Mouse (Mus musculus) megakaryocyte, embryonic 14.5 days (primary cell): ENCODE results near the gene Bcl10. TPM values are rescaled to one million over a fixed set of nuclear protein-coding genes. Genes with fewer than 3 reads are reported as not detected.
"Not testable (repeated sequence)": the region's sequence is repeated elsewhere in the genome, so short reads cannot be mapped to it uniquely, and the experiment has no call there.

ENCODE experiments used
- H3K27me3 ChIP-seq: replicated peaks from 2 replicates; pipeline ENCODE3; 2012; ENCODE audit warnings: inconsistent platforms
- H3K36me3 ChIP-seq: replicated peaks from 2 replicates; pipeline ENCODE3; 2012; ENCODE audit warnings: low read length, inconsistent platforms, mixed read lengths
- H3K4me1 ChIP-seq: 2 replicates; pipeline ENCODE4 v1.6.1; 2012; ENCODE audit warnings: inconsistent platforms
- H3K4me3 ChIP-seq: replicated peaks from 2 replicates; pipeline ENCODE3; 2012; ENCODE audit warnings: moderate library complexity, mild to moderate bottlenecking, inconsistent platforms
- H3K9me3 ChIP-seq: 2 replicates; pipeline ENCODE4 v1.6.1; 2012; ENCODE audit warnings: inconsistent platforms
- FLI1 ChIP-seq: IDR thresholded peaks from 2 replicates; pipeline ENCODE4 v1.6.1; 2012; ENCODE audit warnings: low read length, inconsistent platforms, mixed read lengths
- GATA1 ChIP-seq: IDR thresholded peaks from 3 replicates; pipeline ENCODE4 v1.6.1; 2012; ENCODE audit warnings: mixed read lengths, low read length, inconsistent platforms, borderline replicate concordance
- polyA plus RNA-seq: library from polyadenylated mRNA; stranded (reverse); fragments of >175 nt; gene quantifications from 2 replicates; pipeline ENCODE4 v1.2.3, GENCODE M21; 2012; ENCODE audit warnings: low replicate concordance; ENCODE audit not compliant: insufficient read depth

Gene Bcl10
- 13.7 and 17.2 TPM in 2 replicates for polyA plus RNA-seq

GRCm38 (mm10) chr3:145922019-145922854 is at the start of gene Bcl10:
Bcl10 (plus strand) TSS chr3:145922804.
- no peaks in the 10 kb centered on the region for H3K27me3 ChIP-seq
- peaks cover 24% of the 10 kb centered on the region for H3K9me3 ChIP-seq
- H3K36me3 ChIP-seq = peaks cover 10% of the 10 kb centered on the region
- peak within 1 kb of the TSS; percentile 98 for H3K4me3 ChIP-seq
- no peak for TF ChIP-seq GATA1
- no peak for TF ChIP-seq FLI1
- peaks cover 44% of the 10 kb centered on the region for H3K4me1 ChIP-seq

DNA sequence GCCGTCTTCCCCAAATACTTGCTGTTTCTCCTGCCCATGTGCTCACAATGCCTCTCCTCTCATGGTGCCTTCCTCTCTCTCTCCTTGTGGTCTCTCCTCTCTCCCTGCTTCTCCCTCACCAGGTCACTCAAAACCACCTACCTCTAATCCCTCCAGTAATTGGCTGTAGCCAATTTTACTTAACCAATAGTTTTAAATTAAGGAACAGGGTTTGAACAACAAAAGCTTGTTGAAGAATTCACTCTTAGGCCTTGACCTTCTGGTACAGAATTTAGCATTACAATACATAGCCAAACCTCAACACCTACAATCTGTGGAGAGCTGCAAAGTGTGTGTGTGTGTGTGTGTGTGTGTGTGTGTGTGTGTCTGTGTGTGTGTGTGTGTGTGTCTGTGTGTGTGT is 49.3 kb upstream of the Bcl10 start:
- H3K4me3 ChIP-seq = no peak overlapping the region
- H3K9me3 ChIP-seq = peaks cover 36% of the 10 kb centered on the region
- no peaks in the 10 kb centered on the region for H3K36me3 ChIP-seq
- no peaks in the 10 kb centered on the region for H3K27me3 ChIP-seq
- TF ChIP-seq FLI1 = no peak
- no peak for TF ChIP-seq GATA1
- peaks cover 14% of the 10 kb centered on the region for H3K4me1 ChIP-seq

DNA sequence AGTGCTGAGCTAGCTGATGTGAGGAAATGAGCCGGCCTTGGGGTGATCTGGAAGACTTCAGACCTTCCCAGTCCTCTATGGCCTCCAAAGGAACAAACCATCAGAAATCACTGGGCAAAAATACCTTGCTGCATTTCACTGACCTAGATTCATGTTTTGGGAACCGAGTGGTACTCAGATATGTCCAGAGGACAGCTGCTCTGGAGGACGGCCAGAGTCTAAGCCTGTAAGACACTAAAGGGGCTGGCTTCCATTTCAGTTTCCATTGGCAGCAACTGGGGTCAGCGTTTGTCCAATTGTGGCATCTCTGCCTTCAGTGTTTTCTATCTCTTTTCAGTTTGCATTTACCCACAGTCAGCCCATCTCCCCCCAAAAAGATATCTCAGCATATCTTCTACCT is 48.5 kb upstream of the Bcl10 start:
- TF ChIP-seq FLI1 (no peak), GATA1 (no peak)
- Histone ChIP-seq H3K27me3 (no peaks in the 10 kb centered on the region), H3K36me3 (no peaks in the 10 kb centered on the region)

DNA sequence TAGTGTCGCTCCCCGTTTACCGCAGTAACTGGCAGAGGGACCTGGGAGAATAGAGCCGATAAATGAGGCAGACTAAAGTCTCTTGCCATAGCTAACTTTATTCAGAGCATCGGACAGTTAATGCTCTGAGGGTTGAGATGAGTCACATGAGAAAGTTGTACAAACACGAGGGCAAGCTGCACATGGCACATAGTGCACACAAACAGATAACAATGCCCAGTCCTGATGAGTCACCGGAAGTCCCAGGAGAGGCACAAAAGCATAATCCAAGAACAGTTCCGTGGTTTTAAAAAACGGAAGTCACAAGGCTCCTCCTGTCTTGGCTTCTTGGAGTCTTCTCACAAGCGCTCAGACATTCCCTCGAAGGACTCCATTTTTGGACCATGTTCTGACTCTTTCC is 46.5 kb upstream of the Bcl10 start:
- Histone ChIP-seq H3K4me3 (no peak overlapping the region), H3K9me3 (peaks cover 36% of the 10 kb centered on the region), H3K4me1 (peaks cover 14% of the 10 kb centered on the region), H3K27me3 (no peaks in the 10 kb centered on the region), H3K36me3 (no peaks in the 10 kb centered on the region)
- TF ChIP-seq GATA1 = no peak
- no peak for TF ChIP-seq FLI1

More for the DNA sequence above, 48.5 kb upstream of the Bcl10 start:
- H3K9me3 ChIP-seq = peaks cover 36% of the 10 kb centered on the region
- peaks cover 14% of the 10 kb centered on the region for H3K4me1 ChIP-seq
- H3K4me3 ChIP-seq = no peak overlapping the region

- not testable (repeated sequence) for H3K36me3 ChIP-seq, H3K27me3 ChIP-seq, H3K4me1 ChIP-seq, H3K4me3 ChIP-seq
- peaks cover 36% of the 10 kb centered on the region for H3K9me3 ChIP-seq
Measured at GRCm38 (mm10) chr3:145878867-145879266, 43.7 kb upstream of the Bcl10 start.

DNA sequence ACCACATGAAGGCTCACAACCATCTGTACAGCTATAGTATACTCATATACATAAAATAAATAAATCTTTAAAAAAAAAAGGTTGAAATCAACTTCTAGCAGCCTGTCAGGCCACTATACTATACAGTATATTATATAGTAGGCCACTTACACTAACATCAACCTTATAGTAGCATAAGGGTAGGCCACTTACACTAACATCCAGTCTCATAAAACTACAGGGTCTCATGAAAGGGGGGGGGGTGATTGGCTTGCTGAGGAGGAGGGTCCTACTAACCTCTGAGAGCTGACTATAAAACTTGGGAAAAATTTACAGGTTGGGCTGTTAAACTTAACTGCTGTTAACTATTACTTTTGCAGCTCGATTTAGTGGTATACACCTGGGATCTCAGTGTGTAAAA is 42.3 kb upstream of the Bcl10 start:
- Histone ChIP-seq H3K4me1 (peaks cover 9% of the 10 kb centered on the region), H3K36me3 (no peaks in the 10 kb centered on the region)
- TF ChIP-seq GATA1 (no peak), FLI1 (no peak)

DNA sequence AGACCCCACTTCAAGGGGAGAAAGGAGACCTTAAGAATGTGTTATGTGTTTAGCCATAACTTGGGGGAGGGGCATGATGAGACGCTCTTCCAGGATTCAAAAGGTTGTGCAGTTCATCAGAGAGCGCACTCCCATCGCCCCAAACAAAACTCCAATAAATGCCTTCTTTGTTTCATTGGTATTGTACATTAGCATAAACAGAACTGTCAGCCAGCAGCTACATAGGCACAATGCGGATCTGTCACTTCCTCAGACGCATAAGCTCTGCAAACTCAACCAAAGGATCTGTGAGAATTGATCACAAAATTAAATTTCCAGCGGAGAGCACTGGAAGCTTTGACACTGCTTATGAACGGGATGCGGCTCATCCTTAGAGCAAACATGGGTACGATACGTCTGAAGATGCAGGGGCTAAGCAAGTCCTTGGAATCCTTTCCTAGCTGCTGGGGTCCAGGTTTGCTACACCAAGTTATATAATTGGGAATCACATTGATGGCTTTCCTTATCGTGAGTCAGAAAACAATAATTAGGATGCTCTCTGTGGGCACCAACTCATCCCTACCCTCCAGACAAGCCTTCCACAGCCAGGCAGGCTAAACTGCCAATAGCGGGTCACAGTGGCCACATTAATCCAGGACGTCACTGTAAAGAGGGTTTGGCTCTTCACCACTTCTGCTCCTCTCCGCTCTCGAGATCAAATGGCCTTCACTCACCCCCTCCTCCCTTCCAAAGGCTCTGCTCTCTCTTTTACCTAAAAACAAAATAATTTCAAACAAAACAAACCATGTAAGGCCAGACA is 40.3 kb upstream of the Bcl10 start:
- H3K9me3 ChIP-seq = peaks cover 7% of the 10 kb centered on the region
- H3K27me3 ChIP-seq = no peaks in the 10 kb centered on the region
- H3K4me3 ChIP-seq = no peak overlapping the region
- TF ChIP-seq GATA1 (no peak), FLI1 (no peak)
- H3K4me1 ChIP-seq = no peaks in the 10 kb centered on the region
- H3K36me3 ChIP-seq = no peaks in the 10 kb centered on the region

More for the DNA sequence above, 42.3 kb upstream of the Bcl10 start:
- no peak overlapping the region for H3K4me3 ChIP-seq
- H3K27me3 ChIP-seq = no peaks in the 10 kb centered on the region
- peaks cover 22% of the 10 kb centered on the region for H3K9me3 ChIP-seq

DNA sequence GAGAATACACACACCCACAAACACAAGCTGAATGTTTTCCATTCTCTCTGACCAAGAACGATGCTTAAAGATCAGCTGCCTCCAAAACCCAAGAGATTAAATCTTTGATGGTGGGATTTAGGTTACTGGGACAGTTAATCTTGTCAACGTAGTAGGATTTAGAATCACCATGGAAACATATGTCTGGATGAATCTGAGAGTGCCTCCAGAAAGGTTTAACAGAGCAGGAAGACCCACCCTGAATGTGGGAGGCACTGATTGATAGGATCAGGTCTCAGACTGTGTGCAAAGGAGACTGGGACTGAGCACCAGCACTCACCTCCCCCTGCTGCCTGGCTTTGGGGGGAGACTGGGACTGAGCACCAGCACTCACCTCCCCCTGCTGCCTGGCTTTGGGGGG is 39.4 kb upstream of the Bcl10 start:
- Histone ChIP-seq H3K36me3 (no peaks in the 10 kb centered on the region), H3K4me3 (no peak overlapping the region)

GRCm38 (mm10) chr3:145885376-145885775 is 37.2 kb upstream of the Bcl10 start:
- Histone ChIP-seq H3K36me3 (no peaks in the 10 kb centered on the region), H3K9me3 (peaks cover 5% of the 10 kb centered on the region), H3K27me3 (no peaks in the 10 kb centered on the region), H3K4me3 (no peak overlapping the region), H3K4me1 (peaks cover 4% of the 10 kb centered on the region; the same call in 1 of the 2 replicates)
- TF ChIP-seq GATA1 = no peak
- no peak for TF ChIP-seq FLI1

More for the DNA sequence above, 39.4 kb upstream of the Bcl10 start:
- peaks cover 6% of the 10 kb centered on the region for H3K9me3 ChIP-seq
- peaks cover 4% of the 10 kb centered on the region; the same call in 1 of the 2 replicates for H3K4me1 ChIP-seq
- TF ChIP-seq GATA1 (no peak), FLI1 (no peak)
- no peaks in the 10 kb centered on the region for H3K27me3 ChIP-seq

GRCm38 (mm10) chr3:145885851-145886464 is 36.6 kb upstream of the Bcl10 start:
- no peak overlapping the region for H3K4me3 ChIP-seq
- H3K27me3 ChIP-seq = peaks cover 2% of the 10 kb centered on the region
- peaks cover 4% of the 10 kb centered on the region; the same call in 1 of the 2 replicates for H3K4me1 ChIP-seq
- no peaks in the 10 kb centered on the region for H3K36me3 ChIP-seq
- TF ChIP-seq FLI1 = no peak
- TF ChIP-seq GATA1 = no peak
- H3K9me3 ChIP-seq = peaks cover 5% of the 10 kb centered on the region
